In the genomic region with DNA sequence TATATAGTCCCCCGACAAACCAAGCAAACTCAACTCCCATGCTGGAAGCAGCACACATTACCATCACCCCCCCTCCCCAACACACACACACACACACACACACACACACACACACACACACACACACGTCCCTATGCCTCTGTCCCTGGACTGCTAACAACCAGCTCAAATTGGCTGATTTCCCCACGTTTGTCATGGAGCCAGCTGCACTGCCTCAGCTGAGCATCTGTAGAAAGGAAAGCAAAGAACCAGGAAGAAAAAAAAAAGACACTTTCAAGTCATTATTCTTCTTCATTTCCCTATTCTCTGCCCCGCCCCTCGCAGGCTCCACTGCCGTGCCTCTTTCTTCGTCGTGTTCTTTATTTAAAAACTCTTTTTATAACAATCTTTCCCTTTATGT, we compare ENCODE assay signal across 8 mouse cellular contexts.
DNase-seq lines count a peak whose midpoint lies in the region; ATAC-seq and TF ChIP-seq lines count a peak whose summit lies in the region.

No protein-coding gene starts in this region.

- 16% methylated on average over 7 of the region's 8 CpGs for WGBS in forebrain, embryonic 15.5 days
- WGBS in forebrain, embryonic 12.5 days, result 39% methylated on average over 8 of the region's 8 CpGs
- WGBS in liver, postnatal 0 days (ENCODE audit: insufficient replicate concordance), result 33% methylated on average over 8 of the region's 8 CpGs
- WGBS in stomach, embryonic 14.5 days, result 16% methylated on average over 8 of the region's 8 CpGs

- H3K27ac ChIP-seq in forebrain, embryonic 15.5 days (replicated peaks), result peak overlapping the region; percentile 58
- no peak overlapping the region for H3K27ac ChIP-seq in forebrain, embryonic 12.5 days
- H3K27ac ChIP-seq in liver, postnatal 0 days (ENCODE audit: low read depth), result no peak overlapping the region
- H3K27ac ChIP-seq in stomach, embryonic 14.5 days (ENCODE audit: low read length), result peak overlapping the region; percentile 50; the same call in 1 of the 2 replicates

- H3K4me3 ChIP-seq in forebrain, embryonic 15.5 days, result no peak overlapping the region
- H3K4me3 ChIP-seq in forebrain, embryonic 12.5 days (replicated peaks), result no peak overlapping the region
- H3K4me3 ChIP-seq in liver, postnatal 0 days (ENCODE audit: low read depth, low read length), result no peak overlapping the region
- no peak overlapping the region for H3K4me3 ChIP-seq in stomach, embryonic 14.5 days (ENCODE audit: low read depth, low read length)

- peak; percentile 75; the same call in 1 of the 2 replicates for ATAC-seq in forebrain, embryonic 15.5 days (replicated peaks)
- no peak for ATAC-seq in forebrain, embryonic 12.5 days (ENCODE audit: low FRiP score)
- ATAC-seq in liver, postnatal 0 days, result no peak
- ATAC-seq in stomach, embryonic 14.5 days (ENCODE audit: insufficient number of reproducible peaks, insufficient read depth, low FRiP score, low read depth), result peak; percentile 77

- no peak for TF ChIP-seq CTCF in liver, postnatal 0 days (IDR thresholded peaks at IDR 0.05; ENCODE audit: low read depth)

- intact Hi-C loops in heart, postnatal 36 days (cut with DNase I), result loop anchor here (2.0 kb wide), 1 partner anchor 24 kb away; no protein-coding TSS in a partner anchor

- H3K4me1 ChIP-seq in forebrain, embryonic 15.5 days, result peaks cover 12% of the 10 kb centered on the region
- H3K4me1 ChIP-seq in forebrain, embryonic 12.5 days, result peaks cover 5% of the 10 kb centered on the region; the same call in 1 of the 2 replicates
- peaks cover 11% of the 10 kb centered on the region for H3K4me1 ChIP-seq in liver, postnatal 0 days (ENCODE audit: insufficient read depth)
- H3K4me1 ChIP-seq in stomach, embryonic 14.5 days (ENCODE audit: control insufficient read depth, insufficient read depth, low read length), result peaks cover 13% of the 10 kb centered on the region; the same call in 1 of the 2 replicates

- H3K27me3 ChIP-seq in forebrain, embryonic 15.5 days, result no peaks in the 10 kb centered on the region
- peaks cover 4% of the 10 kb centered on the region for H3K27me3 ChIP-seq in forebrain, embryonic 12.5 days
- H3K27me3 ChIP-seq in liver, postnatal 0 days (ENCODE audit: insufficient read depth, low read length), result no peaks in the 10 kb centered on the region
- no peaks in the 10 kb centered on the region for H3K27me3 ChIP-seq in stomach, embryonic 14.5 days (ENCODE audit: control insufficient read depth, insufficient read depth, low read length)

- H3K9ac ChIP-seq in forebrain, embryonic 15.5 days (replicated peaks), result no peak overlapping the region
- H3K9ac ChIP-seq in forebrain, embryonic 12.5 days, result no peak overlapping the region
- no peak overlapping the region for H3K9ac ChIP-seq in liver, postnatal 0 days (replicated peaks)
- no peak overlapping the region for H3K9ac ChIP-seq in stomach, embryonic 14.5 days (replicated peaks; ENCODE audit: low read depth, low read length)

- no peak for TF ChIP-seq EP300 in liver, postnatal 0 days (IDR thresholded peaks at IDR 0.05; ENCODE audit: low read depth)

- DNase-seq in right cerebral cortex, postnatal 4 days, result peak; percentile 73
- no peak for DNase-seq in right cerebral cortex, adult 18-20 months
- peak; percentile 68 to 71 for DNase-seq in heart, postnatal 36 days
- peak; percentile 23 for DNase-seq in liver, postnatal 0 days
- DNase-seq in spleen, adult 12 weeks (ENCODE audit: low spot score), result no peak

- H3K9me3 ChIP-seq in forebrain, embryonic 15.5 days, result no peaks in the 10 kb centered on the region
- no peaks in the 10 kb centered on the region for H3K9me3 ChIP-seq in forebrain, embryonic 12.5 days
- no peaks in the 10 kb centered on the region for H3K9me3 ChIP-seq in liver, postnatal 0 days (ENCODE audit: low read length)
- H3K9me3 ChIP-seq in stomach, embryonic 14.5 days (ENCODE audit: control insufficient read depth, low read depth, low read length), result no peaks in the 10 kb centered on the region

- H3K4me2 ChIP-seq in forebrain, embryonic 15.5 days (replicated peaks), result peak overlapping the region; percentile 14; the same call in 1 of the 2 replicates
- H3K4me2 ChIP-seq in forebrain, embryonic 12.5 days, result no peak overlapping the region
- H3K4me2 ChIP-seq in liver, postnatal 0 days (ENCODE audit: low read depth, low read length), result no peak overlapping the region
- H3K4me2 ChIP-seq in stomach, embryonic 14.5 days (replicated peaks; ENCODE audit: low read depth, low read length), result no peak overlapping the region

- H3K36me3 ChIP-seq in forebrain, embryonic 15.5 days, result no peaks in the 10 kb centered on the region
- H3K36me3 ChIP-seq in forebrain, embryonic 12.5 days (replicated peaks), result no peaks in the 10 kb centered on the region
- no peaks in the 10 kb centered on the region for H3K36me3 ChIP-seq in liver, postnatal 0 days (replicated peaks; ENCODE audit: insufficient read depth, low read length)
- no peaks in the 10 kb centered on the region for H3K36me3 ChIP-seq in stomach, embryonic 14.5 days (ENCODE audit: control insufficient read depth, insufficient read depth, low read length)

Comparison
In these comparisons a context has a peak if more than half of its experiments do, and no peak if none do; other contexts are left out.
1. ATAC-seq: peak in forebrain, embryonic 15.5 days (single experiment) and stomach, embryonic 14.5 days (single experiment); none in forebrain, embryonic 12.5 days (single experiment) and liver, postnatal 0 days (single experiment).
2. H3K27ac ChIP-seq: peak in forebrain, embryonic 15.5 days (single experiment) and stomach, embryonic 14.5 days (single experiment); none in forebrain, embryonic 12.5 days (single experiment) and liver, postnatal 0 days (single experiment).
3. DNase-seq: peak in right cerebral cortex, postnatal 4 days (single experiment), heart, postnatal 36 days (2 of 2) and liver, postnatal 0 days (single experiment); none in right cerebral cortex, adult 18-20 months (single experiment) and spleen, adult 12 weeks (single experiment).